Mouse (Mus musculus) megakaryocyte, embryonic 14.5 days (primary cell): Measurements from ENCODE around the gene Grip1.

Source experiments
- FLI1 ChIP-seq: IDR thresholded peaks from 2 replicates; pipeline ENCODE4 v1.6.1; 2012; ENCODE audit warnings: low read length, inconsistent platforms, mixed read lengths
- GATA1 ChIP-seq: IDR thresholded peaks from 3 replicates; pipeline ENCODE4 v1.6.1; 2012; ENCODE audit warnings: mixed read lengths, low read length, inconsistent platforms, borderline replicate concordance

- TF ChIP-seq GATA1: no peak
- TF ChIP-seq FLI1: no peak
Observed at GRCm38 (mm10) chr10:119842004-119842403, 388.4 kb downstream of the Grip1 start.
